11 mouse cellular contexts compared by ENCODE assay signal in the genomic region with DNA sequence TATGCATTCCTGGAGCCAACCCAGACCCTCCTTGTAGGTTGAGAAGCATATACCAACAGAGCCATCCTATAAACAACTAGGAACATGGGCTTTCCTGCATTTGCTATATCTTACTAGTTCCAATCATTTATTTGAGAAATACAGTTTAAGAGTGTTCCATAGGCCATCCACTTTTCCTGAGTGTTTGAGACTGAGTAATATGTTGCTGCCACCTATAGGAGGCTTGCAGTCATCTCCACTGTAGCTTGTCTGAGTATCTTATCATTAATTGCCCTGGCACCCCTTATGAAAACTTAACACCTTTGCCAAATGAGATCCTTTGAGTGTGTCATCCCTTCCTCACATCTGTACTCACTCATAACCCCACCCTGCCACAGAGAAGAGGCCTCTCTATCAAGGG. TPM values are rescaled to one million over a fixed set of nuclear protein-coding genes. Genes with fewer than 3 reads are reported as not detected.
DNase-seq lines count a peak whose midpoint lies in the region; ATAC-seq and TF ChIP-seq lines count a peak whose summit lies in the region.
"Had no signal": no experiment of that assay in that cellular context is flagged by ENCODE, and none has a peak within 500 bp of the region (broad histone marks: within the 10 kb centered on the region; RNA-seq: fewer than 3 reads in every experiment).

No protein-coding gene starts in this region.

- no peaks in the 10 kb centered on the region for H3K4me1 ChIP-seq in midbrain, embryonic 11.5 days (ENCODE audit: control insufficient read depth, insufficient read depth, low read length)
- no peaks in the 10 kb centered on the region for H3K4me1 ChIP-seq in midbrain, embryonic 10.5 days
- no peaks in the 10 kb centered on the region for H3K4me1 ChIP-seq in hindbrain, postnatal 0 days (ENCODE audit: insufficient read depth, low read length)
- H3K4me1 ChIP-seq: lung, embryonic 15.5 days had no signal

- no peak for DNase-seq in midbrain, embryonic 11.5 days (ENCODE audit: low spot score, missing footprints)
- DNase-seq in midbrain, embryonic 10.5 days (ENCODE audit: low spot score) = no peak
- DNase-seq in embryo, embryonic 10.5 days (ENCODE audit: low spot score) = peak; percentile 44
- peak; percentile 73 for DNase-seq in hindbrain, postnatal 0 days (ENCODE audit: low spot score)
- no peak for DNase-seq in MN1 (ENCODE audit: low spot score)
- DNase-seq in adrenal gland, postnatal 10 days = no peak
- DNase-seq in layer of hippocampus, adult 8-10 months (ENCODE audit: low spot score in 2 of 2) = no peak
- DNase-seq: cerebellum, adult 9-11 months; spleen, adult 18-20 months had no signal

- peak; percentile 77 for TF ChIP-seq CTCF in hindbrain, postnatal 0 days (IDR thresholded peaks at IDR 0.05; ENCODE audit: low read depth)

- H3K9ac ChIP-seq in midbrain, embryonic 11.5 days (ENCODE audit: low read length) = no peak overlapping the region
- no peak overlapping the region for H3K9ac ChIP-seq in hindbrain, postnatal 0 days (replicated peaks; ENCODE audit: low read length)
- H3K9ac ChIP-seq: lung, embryonic 15.5 days had no signal

- H3K4me3 ChIP-seq in midbrain, embryonic 11.5 days (ENCODE audit: low read depth, low read length) = no peak overlapping the region
- no peak overlapping the region for H3K4me3 ChIP-seq in midbrain, embryonic 10.5 days
- H3K4me3 ChIP-seq in hindbrain, postnatal 0 days (ENCODE audit: low read length) = no peak overlapping the region
- H3K4me3 ChIP-seq: lung, embryonic 15.5 days had no signal

- H3K27ac ChIP-seq in midbrain, embryonic 11.5 days (ENCODE audit: low read depth, low read length) = no peak overlapping the region
- H3K27ac ChIP-seq in midbrain, embryonic 10.5 days (replicated peaks) = no peak overlapping the region
- no peak overlapping the region for H3K27ac ChIP-seq in hindbrain, postnatal 0 days
- H3K27ac ChIP-seq: lung, embryonic 15.5 days had no signal

- no peaks in the 10 kb centered on the region for H3K9me3 ChIP-seq in midbrain, embryonic 11.5 days (ENCODE audit: control insufficient read depth, low read length)
- no peaks in the 10 kb centered on the region for H3K9me3 ChIP-seq in midbrain, embryonic 10.5 days (replicated peaks)
- no peaks in the 10 kb centered on the region for H3K9me3 ChIP-seq in hindbrain, postnatal 0 days (ENCODE audit: low read length)
- H3K9me3 ChIP-seq: lung, embryonic 15.5 days had no signal

- H3K4me2 ChIP-seq in midbrain, embryonic 11.5 days = no peak overlapping the region
- no peak overlapping the region for H3K4me2 ChIP-seq in hindbrain, postnatal 0 days (ENCODE audit: low read depth, low read length)
- H3K4me2 ChIP-seq: lung, embryonic 15.5 days had no signal

- ATAC-seq in midbrain, embryonic 11.5 days (ENCODE audit: low FRiP score) = peak; percentile 67
- peak; percentile 84 for ATAC-seq in hindbrain, postnatal 0 days

- no peaks in the 10 kb centered on the region for H3K36me3 ChIP-seq in midbrain, embryonic 11.5 days (ENCODE audit: control insufficient read depth, insufficient read depth, low read length)
- H3K36me3 ChIP-seq in midbrain, embryonic 10.5 days = peaks cover 1% of the 10 kb centered on the region; the same call in 1 of the 2 replicates
- H3K36me3 ChIP-seq in hindbrain, postnatal 0 days (ENCODE audit: insufficient read depth, low read length) = no peaks in the 10 kb centered on the region
- H3K36me3 ChIP-seq: lung, embryonic 15.5 days had no signal

- no peaks in the 10 kb centered on the region for H3K27me3 ChIP-seq in midbrain, embryonic 11.5 days (ENCODE audit: control insufficient read depth, insufficient read depth, low read length)
- no peaks in the 10 kb centered on the region for H3K27me3 ChIP-seq in midbrain, embryonic 10.5 days (ENCODE audit: low read depth, poor library complexity, severe bottlenecking)
- no peaks in the 10 kb centered on the region for H3K27me3 ChIP-seq in hindbrain, postnatal 0 days (ENCODE audit: insufficient read depth, low read length)
- H3K27me3 ChIP-seq: lung, embryonic 15.5 days had no signal

RNA-seq across cellular contexts. Expression of a gene that starts 32.2 kb away (rescaled TPM):
- 7.4 and 8.3 TPM in 2 replicates for polyA plus RNA-seq in midbrain, embryonic 11.5 days (2014; fragmentation: Nextera tagmentation; extraction: Ambion mirVana)
- 4.1 and 5.4 TPM in 2 replicates for polyA plus RNA-seq in midbrain, embryonic 10.5 days (2016; fragmentation: Nextera tagmentation; extraction: Ambion mirVana)
- total RNA-seq in hindbrain, postnatal 0 days (2014; rRNA removed) = 69.2 and 87.7 TPM in 2 replicates
- polyA plus RNA-seq in hindbrain, postnatal 0 days (2015; fragmentation: Nextera tagmentation; extraction: Ambion mirVana) = 23.5 and 28.2 TPM in 2 replicates
- total RNA-seq in adrenal gland, postnatal 10 days (2021) = under 1 TPM; 0.36 to 0.48 TPM
- 10 to 100 TPM; 12.3 to 17.8 (median 12.9) TPM for total RNA-seq in layer of hippocampus, adult 8-10 months (2022)
- total RNA-seq: gastrocnemius, adult 8-10 months had no signal

Comparison
In these comparisons a context has a peak if more than half of its experiments do, and no peak if none do; other contexts are left out.
1. DNase-seq: peak in embryo, embryonic 10.5 days (single experiment) and hindbrain, postnatal 0 days (single experiment); none in midbrain, embryonic 11.5 days (single experiment), midbrain, embryonic 10.5 days (single experiment), MN1 (single experiment), adrenal gland, postnatal 10 days (single experiment) and layer of hippocampus, adult 8-10 months (0 of 2).
2. RNA of a gene that starts 32.2 kb away (total RNA-seq): 69.2 to 87.7 TPM in hindbrain, postnatal 0 days and 12.3 to 17.8 TPM in layer of hippocampus, adult 8-10 months; 0.36 to 0.48 TPM in adrenal gland, postnatal 10 days; every median in the first group is over 4 times any median in the second.